Mouse (Mus musculus) embryonic facial prominence, embryonic 11.5 days (tissue): ENCODE data around the gene Sst. TPM values are rescaled to one million over a fixed set of nuclear protein-coding genes. Genes with fewer than 3 reads are reported as not detected.

Experiments
- ATAC-seq: fragments of 200-750 bp; cut with Nextera tagmentation; replicated peaks from 2 replicates; pipeline ENCODE4 v1.8.0; 2017; ENCODE audit warnings: low read depth; ENCODE audit not compliant: insufficient number of reproducible peaks, low FRiP score, low TSS enrichment
- DNase-seq: peaks from one replicate; pipeline ENCODE4 v3.0.0-alpha.2; 2015; ENCODE audit warnings: low spot score
- H3K27ac ChIP-seq: fragments of 300-500 bp; sonication (generic); replicated peaks from 2 replicates; pipeline ENCODE4 v1.5.1; 2014; ENCODE audit warnings: mild to moderate bottlenecking, low read depth, low read length, control low read depth
- H3K27me3 ChIP-seq: fragments of 300-500 bp; sonication (generic); 2 replicates; pipeline ENCODE4 v1.6.1; 2014; ENCODE audit warnings: mild to moderate bottlenecking, low read length, moderate library complexity, mixed read lengths; ENCODE audit not compliant: control insufficient read depth, insufficient read depth
- H3K36me3 ChIP-seq: fragments of 300-500 bp; sonication (generic); replicated peaks from 2 replicates; pipeline ENCODE4 v1.6.1; 2014; ENCODE audit warnings: low read depth, mild to moderate bottlenecking, low read length, moderate library complexity, mixed read lengths; ENCODE audit not compliant: control insufficient read depth, insufficient read depth
- H3K4me1 ChIP-seq: fragments of 300-500 bp; sonication (generic); 2 replicates; pipeline ENCODE4 v1.6.1; 2014; ENCODE audit warnings: low read length, mixed read lengths; ENCODE audit not compliant: control insufficient read depth, insufficient read depth
- H3K4me2 ChIP-seq: fragments of 300-500 bp; sonication (generic); 2 replicates; pipeline ENCODE4 v1.6.1; 2014; ENCODE audit warnings: low read depth, mild to moderate bottlenecking, control low read depth, low read length, moderate library complexity
- H3K4me3 ChIP-seq: fragments of 300-500 bp; sonication (generic); 2 replicates; pipeline ENCODE4 v1.5.1; 2014; ENCODE audit warnings: low read depth, low read length, control low read depth
- H3K9ac ChIP-seq: fragments of 300-500 bp; sonication (generic); replicated peaks from 2 replicates; pipeline ENCODE4 v1.6.1; 2014; ENCODE audit warnings: mild to moderate bottlenecking, control low read depth, low read length
- H3K9me3 ChIP-seq: fragments of 300-500 bp; sonication (generic); replicated peaks from 2 replicates; pipeline ENCODE4 v1.6.1; 2016; ENCODE audit warnings: mild to moderate bottlenecking, low read length, inconsistent platforms, mixed read lengths; ENCODE audit not compliant: control insufficient read depth
- WGBS: fragments of 180-500 bp; shearing (Covaris S2); extraction: QIAGEN DNeasy Blood & Tissue Kit; methylation state at CpG from one replicate; pipeline ENCODE4 v1.1.7; 2014; 5-methylcytosine and 5-hydroxymethylcytosine counted together
- polyA plus RNA-seq: library from polyadenylated mRNA; unstranded; fragments of >200 nt; fragmentation: Nextera tagmentation; extraction: Ambion mirVana; gene quantifications from 2 replicates; pipeline ENCODE4 v1.2.1, GENCODE M21; 2014

Sst gene
- 61.2 and 63.7 TPM in 2 replicates for polyA plus RNA-seq

GRCm38 (mm10) chr16:23890636-23891035, at the start of gene Sst:
Gene Sst, minus strand, starts transcription at chr16:23890958.
- H3K4me3 ChIP-seq, result no peak within 1 kb of the TSS
- H3K27ac ChIP-seq, result no peak within 1 kb of the TSS
- H3K9me3 ChIP-seq, result no peaks in the 10 kb centered on the region
- ATAC-seq (no peak), DNase-seq (peak; percentile 4)
- H3K27me3 ChIP-seq, result 0 out of 2 replicates have a peak, but pooled peaks cover 7% of the 10 kb centered on the region
- 6% methylated on average over 26 of the region's 26 CpGs for WGBS
- H3K4me1 ChIP-seq, result no peaks in the 10 kb centered on the region
- H3K9ac ChIP-seq, result no peak within 1 kb of the TSS
- H3K36me3 ChIP-seq, result no peaks in the 10 kb centered on the region
- H3K4me2 ChIP-seq, result no peak within 1 kb of the TSS

- 68% methylated on average over 2 of the region's 2 CpGs for WGBS
- H3K9ac ChIP-seq, result no peak overlapping the region
- no peak overlapping the region for H3K4me3 ChIP-seq
- DNase-seq, result no peak
- ATAC-seq, result no peak
- H3K27ac ChIP-seq, result no peak overlapping the region
- H3K27me3 ChIP-seq, result no peaks in the 10 kb centered on the region
- no peak overlapping the region for H3K4me2 ChIP-seq
- no peaks in the 10 kb centered on the region for H3K4me1 ChIP-seq
- H3K9me3 ChIP-seq, result no peaks in the 10 kb centered on the region
- H3K36me3 ChIP-seq, result no peaks in the 10 kb centered on the region
Measured at GRCm38 (mm10) chr16:23934397-23934796, 43.6 kb upstream of the Sst start.

DNA sequence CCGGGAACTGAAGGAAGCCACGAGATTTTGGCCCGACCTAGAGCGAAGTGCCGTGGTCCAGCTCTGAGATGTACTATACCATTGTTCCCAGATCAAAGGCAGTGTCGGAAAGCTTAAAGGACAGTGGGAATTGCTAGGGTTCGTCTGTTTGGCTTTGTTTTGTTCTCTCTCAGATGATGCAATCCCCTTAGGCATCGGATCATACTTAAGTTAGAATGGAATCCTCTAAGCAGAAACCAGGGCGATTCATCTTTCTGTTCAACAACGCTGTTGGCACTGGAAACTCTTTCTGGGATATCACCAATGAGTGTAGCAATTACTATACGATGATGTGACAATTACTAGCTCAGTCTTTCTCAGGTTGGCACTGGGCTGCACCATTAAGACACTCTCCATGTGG, 41.5 kb upstream of the Sst start, which contains the start of gene Rtp2:
Gene Rtp2 (minus strand): TSS at position 101 of the 400 bp plus-strand sequence.
- DNase-seq (no peak), ATAC-seq (no peak)
- Histone ChIP-seq H3K9ac (no peak within 1 kb of the TSS), H3K27me3 (no peaks in the 10 kb centered on the region), H3K4me3 (no peak within 1 kb of the TSS), H3K27ac (no peak within 1 kb of the TSS), H3K4me1 (no peaks in the 10 kb centered on the region), H3K9me3 (no peaks in the 10 kb centered on the region), H3K36me3 (no peaks in the 10 kb centered on the region), H3K4me2 (no peak within 1 kb of the TSS)
- 79% methylated on average over 11 of the region's 11 CpGs for WGBS

GRCm38 (mm10) chr16:23931275-23931674, 40.5 kb upstream of the Sst start:
- no peaks in the 10 kb centered on the region for H3K36me3 ChIP-seq

GRCm38 (mm10) chr16:23930426-23931073, 39.8 kb upstream of the Sst start:
- no peak overlapping the region for H3K4me2 ChIP-seq
- H3K27ac ChIP-seq, result no peak overlapping the region
- ATAC-seq, result no peak
- no peak overlapping the region for H3K4me3 ChIP-seq
- WGBS, result 88% methylated on average over 3 of the region's 3 CpGs
- H3K36me3 ChIP-seq, result no peaks in the 10 kb centered on the region
- no peak for DNase-seq
- no peaks in the 10 kb centered on the region for H3K27me3 ChIP-seq
- no peaks in the 10 kb centered on the region for H3K4me1 ChIP-seq
- no peaks in the 10 kb centered on the region for H3K9me3 ChIP-seq
- no peak overlapping the region for H3K9ac ChIP-seq

More at GRCm38 (mm10) chr16:23931275-23931674, 40.5 kb upstream of the Sst start:
- ATAC-seq (no peak), DNase-seq (no peak)
- H3K9ac ChIP-seq, result no peak overlapping the region
- H3K4me2 ChIP-seq, result no peak overlapping the region
- 84% methylated on average over 18 of the region's 18 CpGs for WGBS
- no peaks in the 10 kb centered on the region for H3K27me3 ChIP-seq
- no peak overlapping the region for H3K4me3 ChIP-seq
- no peak overlapping the region for H3K27ac ChIP-seq
- H3K4me1 ChIP-seq, result no peaks in the 10 kb centered on the region
- H3K9me3 ChIP-seq, result no peaks in the 10 kb centered on the region

GRCm38 (mm10) chr16:23927301-23928114, 36.8 kb upstream of the Sst start:
- ATAC-seq, result no peak

DNA sequence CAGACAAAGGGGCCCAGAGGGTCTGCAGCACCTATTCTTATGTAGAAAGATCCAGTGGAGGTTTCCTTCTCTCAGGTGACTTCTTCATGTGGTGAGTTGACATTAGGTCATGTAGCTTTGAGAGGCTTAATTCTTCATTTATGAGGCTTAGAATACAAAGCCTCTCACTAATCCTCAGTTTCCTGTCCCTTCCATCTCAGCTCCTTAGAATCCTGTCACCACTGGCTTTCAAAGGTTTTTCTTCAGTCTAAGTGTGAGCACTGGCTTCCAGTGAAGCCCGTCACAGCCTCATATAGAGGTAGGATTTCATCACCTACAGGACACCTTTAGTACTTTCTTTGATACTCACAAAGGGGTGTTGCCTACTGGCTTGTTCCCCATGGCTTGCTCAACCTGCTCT, 32.1 kb upstream of the Sst start:
- DNase-seq (no peak), ATAC-seq (no peak)
- Histone ChIP-seq H3K36me3 (no peaks in the 10 kb centered on the region), H3K4me2 (no peak overlapping the region), H3K27ac (no peak overlapping the region), H3K9me3 (no peaks in the 10 kb centered on the region), H3K27me3 (no peaks in the 10 kb centered on the region), H3K4me3 (no peak overlapping the region), H3K9ac (no peak overlapping the region), H3K4me1 (no peaks in the 10 kb centered on the region)
- WGBS, result 82% methylated on average over 1 of the region's 1 CpGs

More at GRCm38 (mm10) chr16:23927301-23928114, 36.8 kb upstream of the Sst start:
- Histone ChIP-seq H3K9ac (no peak overlapping the region), H3K27ac (no peak overlapping the region), H3K4me1 (no peaks in the 10 kb centered on the region), H3K4me2 (no peak overlapping the region), H3K27me3 (no peaks in the 10 kb centered on the region), H3K4me3 (no peak overlapping the region), H3K36me3 (no peaks in the 10 kb centered on the region), H3K9me3 (no peaks in the 10 kb centered on the region)
- DNase-seq, result no peak
- WGBS, result 92% methylated on average over 33 of the region's 33 CpGs

DNA sequence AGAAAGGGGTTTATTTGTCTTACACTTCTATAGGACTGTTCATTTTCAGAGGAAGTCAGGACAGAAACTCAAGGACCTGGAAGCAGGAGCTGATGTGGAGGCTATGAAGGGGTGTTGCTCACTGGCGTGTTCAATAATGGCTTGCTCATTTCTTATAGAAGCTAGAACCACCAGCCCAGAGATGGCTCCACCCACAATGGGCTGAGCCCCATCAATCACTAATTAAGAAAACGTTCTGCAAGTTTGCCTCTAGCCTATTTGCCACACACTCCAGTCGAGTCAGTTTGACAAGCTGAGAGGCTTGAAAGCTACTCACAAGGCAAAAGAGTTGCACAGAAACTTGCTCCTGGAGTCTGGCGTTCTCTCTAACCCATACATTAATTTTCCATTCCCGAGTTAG, 30.9 kb upstream of the Sst start:
- no peaks in the 10 kb centered on the region for H3K27me3 ChIP-seq
- no peak overlapping the region for H3K27ac ChIP-seq
- H3K4me1 ChIP-seq, result no peaks in the 10 kb centered on the region
- no peak overlapping the region for H3K4me3 ChIP-seq
- no peaks in the 10 kb centered on the region for H3K36me3 ChIP-seq
- 66% methylated on average over 5 of the region's 5 CpGs for WGBS
- no peak overlapping the region for H3K4me2 ChIP-seq
- DNase-seq (no peak), ATAC-seq (no peak)
- no peaks in the 10 kb centered on the region for H3K9me3 ChIP-seq
- H3K9ac ChIP-seq, result no peak overlapping the region
